Mouse (Mus musculus) heart, postnatal 25 days (tissue): Measurements from ENCODE around the gene Fads1. TPM values are rescaled to one million over a fixed set of nuclear protein-coding genes. Genes with fewer than 3 reads are reported as not detected.
A peak's percentile ranks its signal among the peaks of the same experiment; 100 is the strongest.
"Not testable (repeated sequence)": the region's sequence is repeated elsewhere in the genome, so short reads cannot be mapped to it uniquely, and the experiment has no call there.

Experiments
- DNase-seq: peaks from one replicate; pipeline ENCODE4 v3.0.0; 2022; ENCODE audit warnings: low spot score
- intact Hi-C: fragments of 180-260 bp; cut with DNase I; formaldehyde crosslinking; loops from one replicate; pipeline ENCODE4 v1.15.1; 2025
- total RNA-seq, 2 experiments: library from RNA; stranded (reverse); gene quantifications; 2 replicates each; pipeline ENCODE4 v1.2.3; 2021

Fads1 gene
- 10 to 100 TPM; 20.2 to 23.7 TPM for total RNA-seq

DNA sequence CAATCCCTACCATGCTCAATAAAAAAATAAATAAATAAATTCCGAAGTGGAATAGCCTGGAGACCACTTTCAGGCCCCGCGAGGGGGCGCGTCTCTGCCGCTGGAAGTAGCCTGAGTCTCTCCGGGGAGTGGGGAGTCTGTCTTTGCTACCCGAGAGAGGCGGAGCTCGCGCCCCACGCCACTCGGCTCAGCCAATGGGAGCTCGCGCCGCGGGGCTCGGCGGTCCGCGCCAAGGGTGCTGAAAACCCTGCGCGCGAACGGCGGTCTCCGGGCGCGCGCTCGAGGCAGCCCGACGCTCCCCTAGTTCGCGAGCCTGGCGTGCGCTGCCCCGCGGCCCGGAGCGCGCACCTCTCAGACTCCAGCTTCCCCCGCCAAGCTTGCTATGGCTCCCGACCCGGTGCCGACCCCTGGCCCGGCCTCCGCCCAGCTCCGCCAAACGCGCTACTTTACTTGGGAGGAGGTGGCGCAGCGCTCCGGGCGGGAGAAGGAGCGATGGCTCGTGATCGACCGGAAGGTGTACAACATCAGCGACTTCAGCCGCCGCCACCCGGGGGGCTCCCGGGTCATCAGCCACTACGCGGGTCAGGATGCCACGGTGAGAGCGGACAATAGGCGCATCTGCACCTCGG lies at the start of gene Fads1:
Gene Fads1 (plus strand): TSS at position 219 of the 629 bp plus-strand sequence.
- intact Hi-C loops = loop anchor here (5.0 kb wide), 2 partner anchors 80 to 280 kb away; partner anchors contain the start of gene Fads2
- peak; percentile 90 for DNase-seq

DNA sequence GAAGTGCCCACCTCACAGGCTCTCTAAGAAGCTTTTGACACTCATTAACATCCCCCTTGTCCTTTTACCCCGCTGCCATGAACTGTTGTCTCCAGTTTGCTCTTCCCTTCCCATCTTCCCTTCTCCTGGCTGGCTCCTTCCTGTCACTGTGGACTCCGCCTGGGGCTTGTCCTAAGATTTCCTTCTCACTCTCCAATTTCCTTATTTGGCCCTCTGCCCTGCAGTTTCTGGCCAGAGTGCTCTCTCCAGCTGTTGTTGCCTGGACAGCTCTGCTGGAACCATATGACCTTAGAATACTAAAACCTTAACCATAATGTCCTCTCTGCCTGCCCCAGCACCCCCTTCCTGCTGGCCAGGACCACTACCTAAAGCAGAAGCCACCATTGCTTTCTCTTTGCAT lies 48.0 kb upstream of the Fads1 start:
- peak; percentile 67 for DNase-seq
- intact Hi-C loops = no loop called here

DNA sequence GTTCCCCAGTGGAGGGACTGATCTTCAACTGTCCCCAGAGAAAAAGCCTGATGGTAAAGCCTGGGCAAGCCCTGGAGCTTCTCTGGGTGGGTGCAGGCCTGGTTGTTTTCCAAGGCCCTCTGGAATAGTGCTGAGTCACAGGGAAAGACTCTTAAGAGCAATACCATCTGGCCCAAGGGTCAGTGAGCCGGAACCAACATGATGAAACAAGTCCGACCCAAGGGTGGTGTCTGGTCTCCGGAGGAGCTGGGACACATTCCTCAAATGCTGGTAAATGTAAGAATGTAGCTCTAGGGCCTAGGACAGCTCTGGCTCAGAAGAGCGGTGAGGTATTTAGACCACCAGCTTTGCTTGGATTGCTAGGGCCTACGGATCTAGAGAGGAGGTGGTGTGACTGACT lies 45.3 kb upstream of the Fads1 start:
- DNase-seq = peak; percentile 9
- intact Hi-C loops = no loop called here

DNA sequence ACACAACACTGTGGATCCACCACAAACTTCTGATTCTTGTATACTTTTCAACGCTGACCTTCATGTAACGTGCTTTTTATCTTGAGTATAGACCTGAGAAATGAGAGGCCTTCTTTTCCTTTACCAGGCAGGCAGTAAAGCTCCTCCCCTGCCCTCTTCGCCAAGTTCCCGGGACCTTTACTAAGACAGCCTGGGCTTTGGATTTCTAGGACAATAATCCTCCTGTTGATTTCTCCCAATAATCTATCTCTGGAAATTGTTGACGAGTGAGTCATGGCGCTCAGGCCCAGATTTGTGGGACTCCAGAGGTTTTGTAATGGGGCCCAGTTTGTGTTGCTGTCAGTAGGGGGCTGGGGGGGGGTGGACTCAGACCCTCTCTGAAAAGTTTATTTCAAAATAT lies 43.0 kb upstream of the Fads1 start:
- intact Hi-C loops = no loop called here
- no peak for DNase-seq

DNA sequence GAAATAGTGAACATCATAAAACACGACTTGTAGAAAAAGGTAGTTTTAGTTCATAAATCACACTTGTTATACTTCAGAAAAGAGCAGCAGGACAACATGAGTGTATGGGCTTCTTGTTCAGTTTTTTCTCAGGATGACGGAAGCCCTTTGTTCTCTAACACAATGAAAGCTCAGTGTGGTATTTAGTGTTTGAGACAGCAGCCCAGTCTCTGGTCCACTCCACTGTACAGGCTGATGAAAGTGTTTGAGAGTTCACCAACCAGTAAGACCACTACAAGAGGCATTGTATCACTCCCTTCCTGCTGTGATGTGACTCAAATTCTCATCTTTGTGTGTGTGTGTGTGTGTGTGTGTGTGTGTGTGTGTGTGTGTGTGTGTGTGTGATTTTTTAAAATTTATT lies 39.0 kb upstream of the Fads1 start:
- no peak for DNase-seq
- intact Hi-C loops = no loop called here

DNA sequence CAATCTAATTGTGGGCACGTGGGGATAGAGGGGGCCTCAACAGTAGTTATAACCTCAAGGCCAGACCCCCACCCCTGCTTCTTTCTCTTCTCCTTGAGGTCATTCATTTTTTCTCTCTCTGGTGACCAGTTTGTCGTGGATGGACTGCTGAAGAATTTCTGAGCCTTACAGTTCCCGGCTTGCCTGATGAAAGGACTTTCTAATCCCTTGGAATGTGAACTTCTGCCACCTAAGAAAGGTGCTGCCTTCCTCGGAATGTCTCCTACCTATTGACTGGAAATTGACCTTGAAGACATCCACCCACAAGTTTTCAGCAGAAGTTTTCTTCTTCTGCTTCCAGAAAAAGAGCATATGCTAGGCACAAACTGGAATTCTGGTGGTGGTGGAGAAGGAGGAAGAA lies 38.2 kb upstream of the Fads1 start:
- no peak for DNase-seq
- intact Hi-C loops = no loop called here

DNA sequence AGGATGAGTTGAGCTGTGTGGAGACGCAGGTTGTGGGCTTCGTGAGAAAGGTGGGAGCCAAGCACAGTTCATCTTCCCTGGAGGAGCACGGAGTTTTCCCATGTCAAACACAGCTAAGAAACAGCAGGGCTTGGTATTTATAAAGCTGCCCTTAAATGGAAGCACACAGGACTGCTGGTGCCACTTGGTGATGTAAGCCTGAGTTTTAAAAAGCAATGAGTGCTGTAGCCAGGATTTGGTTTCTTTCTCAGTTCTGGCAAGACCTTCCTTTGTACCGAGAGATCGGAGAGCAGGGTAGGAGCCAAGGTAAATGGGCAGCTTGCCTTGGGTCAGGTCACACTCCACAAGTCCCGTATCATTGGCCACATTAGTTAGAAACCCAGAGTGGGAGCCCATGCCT lies 34.1 kb upstream of the Fads1 start:
- intact Hi-C loops = no loop called here

DNA sequence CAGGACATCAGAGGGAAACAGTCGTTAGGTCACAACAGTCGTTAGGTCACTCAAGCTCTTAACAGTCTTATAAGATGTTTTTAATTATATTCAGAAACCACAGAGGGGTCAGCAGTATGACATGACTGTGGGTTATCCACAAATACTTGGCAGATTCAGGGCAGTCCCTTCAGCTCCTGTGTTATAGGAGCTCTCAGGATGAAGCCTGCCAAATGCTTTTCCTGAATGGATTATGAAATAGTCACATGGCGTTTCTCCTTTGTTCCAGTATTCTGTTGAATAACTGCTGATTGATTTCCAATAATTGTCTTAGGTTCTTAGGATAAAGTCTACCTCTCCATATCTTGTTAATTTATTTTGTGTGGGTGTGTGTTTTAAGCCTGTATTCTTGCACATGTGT lies 33.5 kb upstream of the Fads1 start:
- DNase-seq = no peak
- intact Hi-C loops = no loop called here

More for the DNA sequence above, 34.1 kb upstream of the Fads1 start:
- DNase-seq = peak; percentile 11

DNA sequence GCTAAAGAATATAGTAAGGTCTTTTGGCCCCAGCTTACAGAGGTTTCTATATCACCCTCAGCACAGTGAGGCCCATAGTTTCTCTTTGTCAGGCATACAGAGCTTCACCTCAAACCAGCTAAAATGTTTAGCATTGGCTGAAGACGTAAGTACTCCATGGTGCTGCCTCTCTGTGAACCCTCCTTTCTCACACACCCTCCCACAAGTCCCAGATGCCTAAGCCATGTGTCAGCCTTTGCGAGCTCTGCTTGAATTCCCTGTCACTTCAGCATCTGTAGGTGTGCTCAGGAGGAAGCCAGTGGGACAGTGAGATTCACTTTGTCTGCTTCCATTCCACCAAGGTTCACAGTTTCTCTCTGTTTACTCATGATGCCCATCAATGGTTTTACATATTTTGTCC lies 25.0 kb upstream of the Fads1 start:
- no peak for DNase-seq
- intact Hi-C loops = no loop called here

DNA sequence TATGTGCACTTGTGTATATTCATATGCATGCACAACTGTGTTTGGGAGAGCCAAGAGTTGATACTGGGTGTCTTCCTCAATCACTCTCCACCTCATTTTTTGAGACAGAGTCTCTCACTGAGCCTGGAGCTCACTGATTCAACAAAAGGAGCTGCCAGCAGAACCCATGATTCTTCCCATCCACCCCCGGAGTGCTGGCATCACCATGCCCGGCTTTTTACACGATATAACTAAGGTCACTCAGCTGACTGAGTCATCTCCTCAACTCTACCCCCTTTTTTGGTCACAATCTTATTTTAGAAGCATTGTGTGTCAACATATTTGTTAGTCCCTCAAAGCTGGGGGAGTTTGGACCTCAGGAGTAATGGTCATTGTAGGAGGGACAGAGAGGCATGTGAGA lies 18.8 kb upstream of the Fads1 start:
- intact Hi-C loops = no loop called here
- no peak for DNase-seq

DNA sequence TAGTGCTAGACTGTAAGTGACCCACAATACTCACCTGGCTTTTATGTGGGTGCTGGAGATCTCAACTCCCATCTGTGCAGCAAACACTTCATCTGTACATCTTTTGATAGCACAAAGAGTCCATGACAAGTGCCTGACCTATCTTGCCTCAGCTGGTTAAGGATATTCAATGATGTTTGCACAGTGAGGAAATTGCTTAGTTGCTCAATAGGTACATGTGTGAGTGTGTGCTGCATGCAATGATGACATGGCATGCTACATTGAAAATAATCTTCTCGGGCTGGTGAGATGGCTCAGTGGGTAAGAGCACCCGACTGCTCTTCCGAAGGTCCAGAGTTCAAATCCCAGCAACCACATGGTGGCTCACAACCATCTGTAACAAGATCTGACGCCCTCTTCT lies 16.8 kb upstream of the Fads1 start:
- DNase-seq, intact Hi-C loops: not testable (repeated sequence)

DNA sequence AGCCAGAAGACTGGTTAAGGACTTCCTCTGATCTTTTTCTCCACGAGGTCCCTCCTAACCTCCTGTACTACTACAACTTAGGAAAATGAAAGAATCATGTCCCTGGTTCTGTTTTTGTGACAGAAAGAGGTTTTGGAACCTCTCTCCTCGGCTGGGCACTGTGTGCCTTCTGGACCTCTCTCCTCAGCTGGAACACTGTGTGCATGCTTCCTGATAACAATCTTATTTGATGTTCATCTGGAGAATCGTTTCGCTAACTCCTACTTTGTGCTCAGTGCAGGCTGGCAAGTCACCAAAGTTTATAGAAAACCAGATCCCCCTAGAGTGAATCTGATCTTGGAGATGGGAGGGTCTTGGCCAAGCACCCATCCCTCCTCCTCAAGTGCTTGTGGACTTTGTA lies 15.6 kb upstream of the Fads1 start:
- intact Hi-C loops = no loop called here
- DNase-seq = no peak

DNA sequence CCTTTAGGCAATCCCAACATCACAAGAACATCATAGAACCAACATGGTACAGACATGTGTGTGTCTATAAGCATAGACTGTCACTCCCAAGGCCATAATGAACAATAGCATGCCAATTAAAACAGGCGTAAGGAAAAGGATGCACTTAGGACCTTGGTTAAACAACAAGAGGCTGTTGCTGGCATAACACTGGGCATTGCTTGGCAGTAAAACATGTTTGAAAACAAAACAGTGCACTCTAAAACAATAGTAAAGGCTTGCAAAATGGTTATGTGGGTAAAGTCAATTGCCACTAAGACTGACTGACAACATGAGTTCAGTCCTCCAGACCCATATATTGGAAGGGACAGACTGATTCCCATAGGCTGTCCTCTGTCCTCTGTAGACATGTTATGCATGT lies 14.7 kb upstream of the Fads1 start:
- no peak for DNase-seq
- intact Hi-C loops = no loop called here

DNA sequence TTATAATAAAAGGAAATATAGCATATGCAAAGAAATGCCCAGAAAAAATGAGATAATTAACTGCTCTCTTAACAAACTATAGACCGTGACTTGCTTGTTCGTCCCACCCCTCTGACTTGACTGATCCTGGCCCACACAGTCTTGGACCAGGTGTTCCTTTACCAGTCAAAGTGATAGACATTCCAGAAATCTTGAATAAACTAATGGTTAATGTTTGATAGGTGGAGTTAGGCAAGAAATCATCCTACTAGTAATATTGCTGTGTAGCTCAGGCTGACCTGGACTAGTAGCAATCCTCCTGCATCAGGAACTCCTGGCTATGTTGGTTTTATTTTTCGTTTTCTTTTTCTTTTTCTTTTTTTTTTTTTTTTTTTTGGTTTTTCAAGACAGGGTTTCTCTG lies 14.2 kb upstream of the Fads1 start:
- intact Hi-C loops = no loop called here

DNA sequence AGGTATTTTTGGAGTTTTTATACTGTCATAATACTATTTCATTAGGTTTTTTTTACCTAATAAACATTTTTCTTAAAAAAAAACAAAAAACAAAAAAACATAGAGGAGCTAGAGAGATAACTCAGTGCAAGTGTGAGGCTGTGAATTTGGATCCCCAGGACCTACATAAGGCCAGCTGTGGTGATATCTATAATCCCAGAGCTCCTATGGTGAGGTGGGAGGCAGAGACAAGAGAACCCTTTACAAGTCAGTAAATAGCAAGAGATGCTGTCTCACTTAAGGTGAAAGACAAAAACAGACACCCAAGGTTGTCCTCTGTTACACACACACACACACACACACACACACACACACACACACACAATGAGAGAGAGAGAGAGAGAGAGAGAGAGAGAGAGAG lies 13.5 kb upstream of the Fads1 start:
- intact Hi-C loops = no loop called here
- no peak for DNase-seq

More for the DNA sequence above, 14.2 kb upstream of the Fads1 start:
- no peak for DNase-seq

DNA sequence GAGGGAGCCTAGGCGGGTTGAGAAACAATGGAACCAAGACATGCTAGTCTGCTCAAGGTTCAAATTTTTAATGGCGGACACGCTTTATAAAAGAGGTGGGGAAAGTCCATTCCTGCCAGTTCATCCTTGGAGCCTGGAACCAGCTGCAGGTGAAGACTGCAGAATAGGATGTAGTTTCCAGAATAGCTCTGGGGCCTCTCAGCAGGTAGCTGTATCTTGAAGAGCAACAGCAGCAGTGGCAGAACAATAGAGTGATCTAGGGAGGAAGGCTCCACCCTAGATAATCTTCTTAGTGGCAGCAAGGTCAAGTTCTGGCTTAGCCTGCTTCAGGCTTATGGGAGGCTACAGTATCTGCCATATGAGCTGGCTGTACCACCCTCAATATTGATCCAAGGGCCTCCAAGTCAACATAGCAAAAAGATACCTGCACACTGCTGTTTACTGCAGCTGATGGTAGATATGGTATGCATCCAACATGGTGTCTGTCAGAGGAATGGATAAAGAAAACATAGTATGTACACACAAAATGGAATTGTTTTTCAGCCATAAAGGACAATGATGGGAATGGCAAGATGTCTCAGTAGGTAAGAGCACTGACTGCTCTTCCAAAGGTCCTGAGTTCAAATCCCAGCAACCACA lies 12.9 kb upstream of the Fads1 start:
- intact Hi-C loops, DNase-seq: not testable (repeated sequence)

DNA sequence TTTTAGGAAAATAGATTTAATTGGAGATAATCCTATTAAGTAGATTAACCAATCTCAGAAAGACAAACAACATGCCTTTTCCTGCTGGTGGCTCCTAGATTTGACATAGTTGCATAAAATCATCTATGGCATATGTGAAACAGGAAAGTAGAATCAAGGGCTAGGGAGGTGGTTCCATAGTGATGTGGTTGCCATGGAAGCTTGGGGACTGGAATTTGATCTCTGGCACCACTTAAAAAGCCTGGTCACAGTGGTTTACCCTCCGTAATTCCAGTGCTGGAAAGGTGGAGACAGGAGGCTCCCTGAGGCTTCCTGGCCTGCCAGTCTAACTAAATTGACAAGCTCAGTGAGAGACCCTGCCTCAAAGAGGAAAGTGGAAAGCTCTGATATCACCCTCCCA lies 12.2 kb upstream of the Fads1 start:
- DNase-seq = no peak
- intact Hi-C loops = no loop called here

DNA sequence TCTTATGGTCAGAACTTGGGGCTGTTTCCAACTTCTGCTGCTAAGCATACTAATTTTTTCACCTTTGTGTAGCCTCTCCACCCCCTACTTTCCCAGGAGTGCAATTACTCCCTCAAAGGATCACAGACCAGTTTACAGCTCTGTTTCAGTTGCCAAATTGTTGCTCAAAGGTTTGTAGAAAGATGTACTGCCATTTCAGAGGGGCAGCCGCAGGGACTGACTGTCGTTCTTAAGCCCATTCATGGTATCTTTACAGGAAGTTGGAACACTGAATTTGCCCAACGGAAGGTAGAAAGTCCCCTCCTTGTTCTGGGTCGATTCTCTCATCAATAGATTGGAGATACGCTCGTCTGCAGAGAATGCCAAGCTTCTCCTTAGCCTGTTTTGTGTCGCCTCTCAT lies 11.3 kb upstream of the Fads1 start:
- DNase-seq = no peak
- intact Hi-C loops = no loop called here

DNA sequence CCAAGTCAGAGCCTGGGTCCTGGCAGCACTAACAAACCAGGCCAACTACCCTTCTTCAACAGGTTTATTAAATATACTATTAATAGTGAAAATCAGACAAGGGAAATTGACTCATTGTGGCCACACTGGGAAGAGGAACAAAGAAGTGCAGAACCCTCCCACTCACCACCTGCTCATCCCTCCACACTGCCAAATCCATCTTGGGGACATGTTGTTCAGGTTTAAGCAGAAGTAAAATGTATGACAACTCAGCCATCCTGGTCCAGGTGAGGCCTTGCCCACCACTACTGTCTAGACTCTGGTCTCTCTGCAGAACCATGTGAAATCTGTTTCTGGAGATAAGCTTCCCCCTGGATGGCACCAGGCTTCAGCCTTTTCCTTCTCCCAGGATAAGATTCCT lies 10.8 kb upstream of the Fads1 start:
- intact Hi-C loops = no loop called here
- no peak for DNase-seq

DNA sequence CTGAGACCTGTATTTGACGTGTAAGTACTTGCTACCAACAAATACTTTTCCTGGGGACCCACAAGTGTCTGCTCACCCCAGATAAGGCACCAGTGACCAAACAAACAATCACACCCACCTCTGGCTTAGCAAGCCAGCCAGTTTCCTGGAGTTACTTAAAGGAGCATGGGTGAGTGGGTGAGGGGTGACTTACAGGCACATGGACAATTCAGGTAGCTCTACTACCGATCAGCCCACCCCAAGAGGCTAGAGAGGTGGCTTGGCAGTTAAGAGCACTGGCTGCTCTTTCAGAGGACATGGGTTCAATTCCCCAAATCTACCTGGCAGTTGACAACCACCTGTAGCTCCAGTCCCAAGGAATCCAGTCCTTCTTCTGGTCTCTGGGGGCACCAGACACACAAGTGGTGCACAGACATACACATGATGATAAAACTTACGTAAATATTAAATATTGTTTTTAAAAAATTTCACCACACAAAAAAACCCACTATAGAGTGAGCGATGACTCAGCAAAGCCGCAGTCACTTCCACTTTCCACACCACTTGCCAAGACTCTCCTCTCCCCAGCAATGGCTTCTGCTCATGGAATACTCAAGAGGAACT lies 9.5 kb upstream of the Fads1 start:
- intact Hi-C loops = no loop called here
- no peak for DNase-seq

DNA sequence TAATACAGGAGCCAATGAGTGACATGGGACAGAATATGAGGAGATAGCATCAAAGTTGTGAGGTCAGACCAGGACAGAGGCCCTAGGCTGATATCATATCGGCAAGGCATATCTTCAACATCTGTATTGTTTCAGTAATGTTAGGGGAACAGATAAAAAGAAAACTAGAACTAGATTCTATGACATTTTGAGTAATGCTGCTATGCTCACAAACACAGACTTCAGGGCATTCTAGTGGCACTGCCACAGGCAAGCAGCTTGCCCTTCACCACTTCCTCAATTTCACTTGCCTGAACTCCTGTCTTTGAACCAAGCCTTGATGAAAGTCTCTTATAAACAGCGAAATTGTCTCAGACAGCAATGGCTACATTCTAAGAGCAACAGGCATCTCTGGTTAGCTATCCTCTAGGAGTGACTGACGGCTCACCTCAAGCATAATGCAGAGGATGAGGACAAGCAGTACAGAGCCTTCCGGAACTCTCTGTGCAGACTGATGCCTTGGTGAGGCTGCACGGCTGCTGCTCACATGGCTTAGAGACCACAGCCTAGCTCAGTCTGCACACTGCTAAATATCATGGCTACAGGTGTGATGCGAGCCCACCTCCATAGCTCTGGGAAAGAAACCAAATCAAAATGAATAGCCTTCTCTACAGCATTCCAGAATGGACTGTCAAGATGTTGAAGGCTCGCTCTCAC lies 8.7 kb upstream of the Fads1 start:
- DNase-seq = no peak
- intact Hi-C loops = no loop called here
